Mouse (Mus musculus): ENCODE data around the gene Atrip.

Atrip gene

GRCm38 (mm10) chr9:109073661-109074573 is at the start of gene Atrip:
TSS of gene Atrip (minus strand) at chr9:109074124.
- peak; percentile 96 for DNase-seq (ENCODE audit: low spot score)

- no peak for DNase-seq (ENCODE audit: low spot score)
Observed at GRCm38 (mm10) chr9:109123266-109123665, 49.3 kb upstream of the Atrip start.

GRCm38 (mm10) chr9:109122553-109123085 is 48.7 kb upstream of the Atrip start:
- DNase-seq (ENCODE audit: low spot score), result peak; percentile 74

GRCm38 (mm10) chr9:109120956-109121355 is 47.0 kb upstream of the Atrip start:
- DNase-seq (ENCODE audit: low spot score), result no peak

- DNase-seq (ENCODE audit: low spot score), result no peak
Observed at GRCm38 (mm10) chr9:109119571-109119970, 45.6 kb upstream of the Atrip start.

- DNase-seq (ENCODE audit: low spot score), result no peak
Observed at GRCm38 (mm10) chr9:109118106-109118505, 44.2 kb upstream of the Atrip start.

GRCm38 (mm10) chr9:109116205-109116604 is 42.3 kb upstream of the Atrip start:
- DNase-seq (ENCODE audit: low spot score), result no peak

- no peak for DNase-seq (ENCODE audit: low spot score)
Observed at GRCm38 (mm10) chr9:109114871-109115270, 40.9 kb upstream of the Atrip start.

GRCm38 (mm10) chr9:109114276-109114675 is 40.4 kb upstream of the Atrip start:
- DNase-seq (ENCODE audit: low spot score), result no peak

GRCm38 (mm10) chr9:109113331-109113730 is 39.4 kb upstream of the Atrip start:
- DNase-seq (ENCODE audit: low spot score), result no peak

GRCm38 (mm10) chr9:109111591-109111990 is 37.7 kb upstream of the Atrip start:
- no peak for DNase-seq (ENCODE audit: low spot score)

- DNase-seq (ENCODE audit: low spot score), result no peak
Observed at GRCm38 (mm10) chr9:109111101-109111500, 37.2 kb upstream of the Atrip start.

- no peak for DNase-seq (ENCODE audit: low spot score)
Observed at GRCm38 (mm10) chr9:109110240-109110639, 36.3 kb upstream of the Atrip start.

GRCm38 (mm10) chr9:109107341-109107740 is 33.4 kb upstream of the Atrip start:
- no peak for DNase-seq (ENCODE audit: low spot score)

GRCm38 (mm10) chr9:109105648-109106047 is 31.7 kb upstream of the Atrip start:
- DNase-seq (ENCODE audit: low spot score), result no peak

- no peak for DNase-seq (ENCODE audit: low spot score)
Observed at GRCm38 (mm10) chr9:109105011-109105410, 31.1 kb upstream of the Atrip start.

GRCm38 (mm10) chr9:109104083-109104482 is 30.2 kb upstream of the Atrip start:
- no peak for DNase-seq (ENCODE audit: low spot score)

- DNase-seq (ENCODE audit: low spot score), result no peak
Observed at GRCm38 (mm10) chr9:109103250-109103649, 29.3 kb upstream of the Atrip start.

- DNase-seq (ENCODE audit: low spot score), result no peak
Observed at GRCm38 (mm10) chr9:109102541-109102940, 28.6 kb upstream of the Atrip start.

- DNase-seq (ENCODE audit: low spot score), result no peak
Observed at GRCm38 (mm10) chr9:109101933-109102445, 28.1 kb upstream of the Atrip start.

- DNase-seq (ENCODE audit: low spot score), result no peak
Observed at GRCm38 (mm10) chr9:109100307-109100928, 26.5 kb upstream of the Atrip start.

- no peak for DNase-seq (ENCODE audit: low spot score)
Observed at GRCm38 (mm10) chr9:109098969-109099368, 25.0 kb upstream of the Atrip start.

GRCm38 (mm10) chr9:109098366-109098765 is 24.4 kb upstream of the Atrip start:
- DNase-seq (ENCODE audit: low spot score), result no peak

Measured in embryo, embryonic 10 days (tissue).